Mouse (Mus musculus): ENCODE results near the gene Cnfn. TPM values are rescaled to one million over a fixed set of nuclear protein-coding genes. Genes with fewer than 3 reads are reported as not detected.

Gene Cnfn
- total RNA-seq, 2 experiments from 2014 or later = not detected

- intact Hi-C loops (cut with DNase I) = no loop called here
These were observed 22.4 kb upstream of the Cnfn start for GRCm38 (mm10) chr7:25391856-25392453.

GRCm38 (mm10) chr7:25390986-25391385 lies 21.5 kb upstream of the Cnfn start:
- no peak for DNase-seq
- intact Hi-C loops (cut with DNase I) = no loop called here

More at GRCm38 (mm10) chr7:25391856-25392453, 22.4 kb upstream of the Cnfn start:
- no peak for DNase-seq

GRCm38 (mm10) chr7:25390054-25390770 lies 20.7 kb upstream of the Cnfn start:
- intact Hi-C loops (cut with DNase I) = no loop called here
- DNase-seq = peak; percentile 72 to 81

GRCm38 (mm10) chr7:25388916-25389315 lies 19.4 kb upstream of the Cnfn start:
- DNase-seq = peak in 1 of 2 experiments; percentile 27
- intact Hi-C loops (cut with DNase I) = loop anchor here (2.0 kb wide), 1 partner anchor 108 kb away; no protein-coding TSS in a partner anchor

- no peak for DNase-seq
- intact Hi-C loops (cut with DNase I) = loop anchor here (2.0 kb wide), 1 partner anchor 107 kb away; no protein-coding TSS in a partner anchor
These were observed 18.4 kb upstream of the Cnfn start for GRCm38 (mm10) chr7:25387811-25388440.

GRCm38 (mm10) chr7:25385850-25386555 lies 16.5 kb upstream of the Cnfn start:
- intact Hi-C loops (cut with DNase I) = no loop called here
- DNase-seq = peak; percentile 89 to 92

- intact Hi-C loops (cut with DNase I) = no loop called here
These were observed 15.7 kb upstream of the Cnfn start for GRCm38 (mm10) chr7:25385259-25385658.

GRCm38 (mm10) chr7:25384818-25385217 lies 15.3 kb upstream of the Cnfn start:
- no peak for DNase-seq

More at GRCm38 (mm10) chr7:25385259-25385658, 15.7 kb upstream of the Cnfn start:
- no peak for DNase-seq

GRCm38 (mm10) chr7:25384318-25384717 lies 14.8 kb upstream of the Cnfn start:
- intact Hi-C loops (cut with DNase I) = loop anchor here (5.0 kb wide), 1 partner anchor 142 kb away; no protein-coding TSS in a partner anchor
- DNase-seq = no peak

More at GRCm38 (mm10) chr7:25384818-25385217, 15.3 kb upstream of the Cnfn start:
- intact Hi-C loops (cut with DNase I) = loop anchor here (5.0 kb wide), 1 partner anchor 143 kb away; no protein-coding TSS in a partner anchor

- intact Hi-C loops (cut with DNase I) = loop anchor here (5.0 kb wide), 1 partner anchor 142 kb away; no protein-coding TSS in a partner anchor
- no peak for DNase-seq
These were observed 14.4 kb upstream of the Cnfn start for GRCm38 (mm10) chr7:25383891-25384290.

GRCm38 (mm10) chr7:25383385-25383784 lies 13.9 kb upstream of the Cnfn start:
- intact Hi-C loops (cut with DNase I) = loop anchor here (5.0 kb wide), 1 partner anchor 141 kb away; no protein-coding TSS in a partner anchor
- DNase-seq = no peak

- intact Hi-C loops (cut with DNase I) = loop anchor here (5.0 kb wide), 1 partner anchor 140 kb away; no protein-coding TSS in a partner anchor
These were observed 13.0 kb upstream of the Cnfn start for GRCm38 (mm10) chr7:25382541-25382940.

GRCm38 (mm10) chr7:25381284-25381680 lies 11.8 kb upstream of the Cnfn start:
- intact Hi-C loops (cut with DNase I) = loop anchor here (5.0 kb wide), 1 partner anchor 139 kb away; no protein-coding TSS in a partner anchor

More at GRCm38 (mm10) chr7:25382541-25382940, 13.0 kb upstream of the Cnfn start:
- no peak for DNase-seq

GRCm38 (mm10) chr7:25380392-25381283 lies 11.1 kb upstream of the Cnfn start:
- no peak for DNase-seq
- intact Hi-C loops (cut with DNase I) = loop anchor here (5.0 kb wide), 1 partner anchor 138 kb away; no protein-coding TSS in a partner anchor

More at GRCm38 (mm10) chr7:25381284-25381680, 11.8 kb upstream of the Cnfn start:
- no peak for DNase-seq

GRCm38 (mm10) chr7:25379551-25380351 lies 10.2 kb upstream of the Cnfn start:
- intact Hi-C loops (cut with DNase I) = loop anchor here (5.0 kb wide), 2 partner anchors 62 to 137 kb away; partner anchors contain the start of gene Megf8
- DNase-seq = peak; percentile 45 to 58

- no peak for DNase-seq
- intact Hi-C loops (cut with DNase I) = loop anchor here (5.0 kb wide), 1 partner anchor 61 kb away; the partner anchor contains the start of gene Megf8
These were observed 8.9 kb upstream of the Cnfn start for GRCm38 (mm10) chr7:25378181-25379100.
